Mouse (Mus musculus) neural tube, embryonic 11.5 days (tissue): Measurements from ENCODE around the gene Gm49378. TPM values are rescaled to one million over a fixed set of nuclear protein-coding genes. Genes with fewer than 3 reads are reported as not detected.

Source experiments
- ATAC-seq: fragments of 200-750 bp; cut with Nextera tagmentation; 2 replicates; pipeline ENCODE4 v1.8.0; 2017; ENCODE audit warnings: moderate number of reproducible peaks, mild to moderate bottlenecking, moderate TSS enrichment, moderate library complexity; ENCODE audit not compliant: insufficient read depth, low FRiP score, low TSS enrichment
- DNase-seq: peaks from one replicate; pipeline ENCODE4 v3.0.0-alpha.2; 2015; ENCODE audit warnings: low spot score
- H3K27ac ChIP-seq: fragments of 300-500 bp; sonication (generic); 2 replicates; pipeline ENCODE4 v1.5.1; 2014; ENCODE audit warnings: low read depth, mild to moderate bottlenecking, low read length
- H3K27me3 ChIP-seq: fragments of 300-500 bp; sonication (generic); 2 replicates; pipeline ENCODE4 v1.6.1; 2014; ENCODE audit warnings: mild to moderate bottlenecking, low read length, mixed read lengths; ENCODE audit not compliant: control insufficient read depth, insufficient read depth
- H3K36me3 ChIP-seq: fragments of 300-500 bp; sonication (generic); 2 replicates; pipeline ENCODE4 v1.6.1; 2014; ENCODE audit warnings: mild to moderate bottlenecking, low read length, moderate library complexity, mixed read lengths; ENCODE audit not compliant: control insufficient read depth, insufficient read depth
- H3K4me1 ChIP-seq: fragments of 300-500 bp; sonication (generic); 2 replicates; pipeline ENCODE4 v1.6.1; 2014; ENCODE audit warnings: low read length, mixed read lengths; ENCODE audit not compliant: control insufficient read depth, insufficient read depth
- H3K4me2 ChIP-seq: fragments of 300-500 bp; sonication (generic); 2 replicates; pipeline ENCODE4 v1.6.1; 2014; ENCODE audit warnings: low read depth, mild to moderate bottlenecking, moderate library complexity
- H3K4me3 ChIP-seq: fragments of 300-500 bp; sonication (generic); 2 replicates; pipeline ENCODE4 v1.5.1; 2014; ENCODE audit warnings: low read depth, low read length
- H3K9ac ChIP-seq: fragments of 300-500 bp; sonication (generic); 2 replicates; pipeline ENCODE4 v1.6.1; 2014; ENCODE audit warnings: mild to moderate bottlenecking, low read length
- H3K9me3 ChIP-seq: fragments of 300-500 bp; sonication (generic); 2 replicates; pipeline ENCODE4 v1.6.1; 2016; ENCODE audit warnings: low read length; ENCODE audit not compliant: control insufficient read depth
- WGBS: fragments of 180-500 bp; shearing (Covaris S2); extraction: QIAGEN DNeasy Blood & Tissue Kit; methylation state at CpG from one replicate; pipeline ENCODE4 v1.1.7; 2014; 5-methylcytosine and 5-hydroxymethylcytosine counted together
- polyA plus RNA-seq: library from polyadenylated mRNA; unstranded; fragments of >200 nt; fragmentation: Nextera tagmentation; extraction: Ambion mirVana; gene quantifications from 2 replicates; pipeline ENCODE4 v1.2.1, GENCODE M21; 2014

Gene Gm49378
- polyA plus RNA-seq, 1 experiment from 2014 or later = 1.6 TPM

DNA sequence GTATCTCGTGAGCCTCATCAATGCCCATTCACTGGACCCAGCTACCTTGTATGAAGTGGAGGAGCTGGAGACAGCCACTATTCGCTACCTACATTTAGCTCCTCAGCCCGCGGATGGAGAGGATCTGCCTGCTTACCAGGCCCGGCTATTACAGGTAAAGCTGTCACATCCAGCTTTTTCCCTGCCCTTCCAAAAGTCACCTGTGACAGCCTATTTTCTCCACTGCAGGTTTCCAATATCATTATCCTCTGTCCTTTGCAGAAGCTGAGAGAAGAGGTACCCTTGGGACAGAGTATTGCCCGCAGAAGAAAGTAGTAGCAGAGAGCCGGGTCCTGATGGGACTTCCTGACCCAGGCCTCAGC lies 34.4 kb downstream of the Gm49378 start, which contains the start of gene Irf9:
Gene Irf9 (plus strand): TSS at position 301 of the 362 bp plus-strand sequence.
- Histone ChIP-seq H3K4me1 (no peaks in the 10 kb centered on the region), H3K27ac (no peak within 1 kb of the TSS), H3K9ac (no peak within 1 kb of the TSS), H3K4me2 (peak within 1 kb of the TSS; percentile 13; the same call in 1 of the 2 replicates), H3K4me3 (no peak within 1 kb of the TSS), H3K36me3 (peaks cover 18% of the 10 kb centered on the region), H3K27me3 (no peaks in the 10 kb centered on the region), H3K9me3 (no peaks in the 10 kb centered on the region)
- DNase-seq (no peak), ATAC-seq (no peak)
- 87% methylated on average over 7 of the region's 7 CpGs for WGBS

GRCm38 (mm10) chr14:55598521-55599390 lies 38.9 kb downstream of the Gm49378 start:
- H3K27ac ChIP-seq = no peak overlapping the region
- H3K27me3 ChIP-seq = no peaks in the 10 kb centered on the region
- no peaks in the 10 kb centered on the region for H3K9me3 ChIP-seq
- H3K4me2 ChIP-seq = no peak overlapping the region
- DNase-seq = no peak
- H3K9ac ChIP-seq = no peak overlapping the region
- ATAC-seq = no peak
- H3K4me3 ChIP-seq = no peak overlapping the region
- H3K4me1 ChIP-seq = no peaks in the 10 kb centered on the region
- H3K36me3 ChIP-seq = peaks cover 24% of the 10 kb centered on the region
- 93% methylated on average over 21 of the region's 21 CpGs for WGBS

GRCm38 (mm10) chr14:55596036-55596690 lies 41.5 kb downstream of the Gm49378 start:
- no peaks in the 10 kb centered on the region for H3K27me3 ChIP-seq
- H3K9me3 ChIP-seq = no peaks in the 10 kb centered on the region
- H3K36me3 ChIP-seq = peaks cover 18% of the 10 kb centered on the region
- ATAC-seq = no peak
- peaks cover 7% of the 10 kb centered on the region for H3K4me1 ChIP-seq
- no peak overlapping the region for H3K4me3 ChIP-seq
- 79% methylated on average over 13 of the region's 13 CpGs for WGBS
- no peak overlapping the region for H3K27ac ChIP-seq
- no peak for DNase-seq
- H3K9ac ChIP-seq = no peak overlapping the region
- H3K4me2 ChIP-seq = no peak overlapping the region

DNA sequence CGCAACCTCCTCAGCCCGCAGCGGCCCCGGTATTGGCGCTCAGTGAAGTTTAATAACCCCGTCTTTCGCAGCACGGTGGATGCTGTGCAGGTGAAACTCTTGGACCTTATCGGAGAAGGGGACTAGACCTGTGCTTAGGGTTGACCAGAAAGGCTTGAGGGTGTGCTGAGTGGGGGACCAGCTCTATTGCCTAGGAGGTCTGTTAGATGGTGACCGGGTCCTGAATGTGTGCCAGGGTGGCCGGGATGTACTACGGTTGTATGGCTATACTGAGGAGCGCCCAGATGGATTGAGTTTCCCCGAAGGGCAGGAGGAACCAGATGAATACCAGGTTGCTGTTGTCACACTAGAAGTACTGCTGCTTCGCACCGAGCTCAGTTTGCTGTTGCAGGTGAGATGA lies 45.5 kb downstream of the Gm49378 start:
- DNase-seq (no peak), ATAC-seq (no peak)
- WGBS = 10% methylated on average over 16 of the region's 16 CpGs
- Histone ChIP-seq H3K9ac (peak overlapping the region; percentile 83), H3K4me1 (peaks cover 7% of the 10 kb centered on the region), H3K4me3 (peak overlapping the region; percentile 85), H3K9me3 (no peaks in the 10 kb centered on the region), H3K27me3 (no peaks in the 10 kb centered on the region), H3K27ac (no peak overlapping the region; the same call in 1 of the 2 replicates), H3K4me2 (peak overlapping the region; percentile 98), H3K36me3 (peaks cover 10% of the 10 kb centered on the region)

- peaks cover 7% of the 10 kb centered on the region for H3K4me1 ChIP-seq
- peaks cover 8% of the 10 kb centered on the region for H3K36me3 ChIP-seq
- H3K4me3 ChIP-seq = peak within 1 kb of the TSS; percentile 85
- peak within 1 kb of the TSS; percentile 86 for H3K27ac ChIP-seq
- ATAC-seq = peak; percentile 86
- peak; percentile 89 for DNase-seq
- no peaks in the 10 kb centered on the region for H3K27me3 ChIP-seq
- H3K9ac ChIP-seq = peak within 1 kb of the TSS; percentile 83
- no peaks in the 10 kb centered on the region for H3K9me3 ChIP-seq
- WGBS = under 1% methylated on average over 33 of the region's 33 CpGs
- H3K4me2 ChIP-seq = peak within 1 kb of the TSS; percentile 98
Measured at GRCm38 (mm10) chr14:55591331-55591891, 46.3 kb downstream of the Gm49378 start, which contains the start of gene Rnf31. TSS of gene Rnf31 (plus strand) at chr14:55591708.

DNA sequence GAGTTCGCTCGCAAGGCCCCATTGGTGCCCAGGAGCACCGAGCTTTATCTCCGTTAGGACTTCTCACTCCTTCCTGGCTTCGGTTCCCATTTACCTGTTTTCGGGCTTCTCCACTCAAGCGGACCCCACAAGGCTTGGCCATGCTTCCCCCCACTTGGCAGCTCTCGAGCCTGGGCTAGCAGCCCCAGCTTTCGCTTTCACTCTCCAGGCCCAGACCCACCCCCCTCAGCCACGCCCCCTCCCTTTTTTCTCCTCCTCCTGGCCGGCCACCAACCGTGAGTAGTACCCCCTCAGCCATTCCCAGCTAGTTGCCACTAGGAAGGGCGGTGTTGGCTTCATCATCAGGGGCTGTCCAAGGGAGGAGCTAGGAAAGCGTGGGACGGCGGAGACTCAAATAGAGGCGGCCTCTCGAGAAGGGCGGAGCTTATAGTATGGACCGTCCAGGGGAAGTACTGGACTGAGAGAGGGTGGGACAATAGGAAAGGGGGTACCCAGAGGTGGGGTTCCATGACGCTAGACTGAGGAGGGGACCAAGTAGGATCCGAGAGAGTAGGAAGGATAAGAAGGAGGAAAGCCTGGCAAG lies 46.9 kb downstream of the Gm49378 start, which contains the start of gene Psme2:
Gene Psme2 (minus strand): TSS at position 366 of the 583 bp plus-strand sequence.
- WGBS = under 1% methylated on average over 22 of the region's 22 CpGs

DNA sequence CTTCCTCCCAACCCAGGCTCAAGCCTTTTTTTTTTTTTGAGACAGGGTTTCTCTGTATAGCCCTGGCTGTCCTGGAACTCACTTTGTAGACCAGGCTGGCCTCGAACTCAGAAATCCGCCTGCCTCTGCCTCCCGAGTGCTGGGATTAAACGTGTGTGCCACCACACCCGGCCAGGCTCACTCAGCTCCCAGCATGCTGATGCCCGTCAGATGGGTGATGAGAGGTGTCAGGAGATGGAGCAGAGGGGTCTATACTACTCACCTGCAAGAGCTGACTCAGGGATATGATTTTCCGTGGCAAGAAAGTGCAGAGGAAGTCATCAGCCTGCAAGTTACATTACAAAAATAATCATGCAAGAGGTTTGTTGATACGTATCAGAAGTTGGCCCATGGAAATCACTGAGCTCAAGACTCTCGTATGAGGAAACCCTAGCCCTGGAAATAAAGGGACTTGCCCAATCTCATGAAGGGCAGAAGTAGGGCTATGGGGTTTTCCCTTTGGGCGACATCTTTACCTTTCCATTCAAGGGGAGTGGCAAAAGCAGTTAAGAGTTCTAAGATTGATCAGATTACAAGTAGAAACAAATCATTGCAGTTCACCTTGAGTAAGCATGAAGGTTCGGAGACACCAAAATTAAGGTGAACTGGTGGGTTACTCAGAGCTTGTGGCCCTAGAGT lies 47.8 kb downstream of the Gm49378 start:
- DNase-seq (no peak), ATAC-seq (no peak)
- WGBS = 88% methylated on average over 11 of the region's 11 CpGs
- Histone ChIP-seq H3K4me3 (peak overlapping the region; percentile 85), H3K27me3 (no peaks in the 10 kb centered on the region), H3K4me1 (peaks cover 8% of the 10 kb centered on the region), H3K9ac (peak overlapping the region; percentile 83), H3K4me2 (peak overlapping the region; percentile 98), H3K9me3 (no peaks in the 10 kb centered on the region), H3K27ac (no peak overlapping the region), H3K36me3 (0 out of 2 replicates have a peak, but pooled peaks cover 2% of the 10 kb centered on the region)

More for the DNA sequence above, 46.9 kb downstream of the Gm49378 start, which contains the start of gene Psme2:
- Histone ChIP-seq H3K27ac (peak within 1 kb of the TSS; percentile 86), H3K36me3 (peaks cover 7% of the 10 kb centered on the region), H3K9ac (peak within 1 kb of the TSS; percentile 83), H3K4me2 (peak within 1 kb of the TSS; percentile 98), H3K4me3 (peak within 1 kb of the TSS; percentile 85), H3K27me3 (no peaks in the 10 kb centered on the region), H3K9me3 (no peaks in the 10 kb centered on the region), H3K4me1 (peaks cover 7% of the 10 kb centered on the region)
- DNase-seq (peak; percentile 92), ATAC-seq (peak; percentile 96)

DNA sequence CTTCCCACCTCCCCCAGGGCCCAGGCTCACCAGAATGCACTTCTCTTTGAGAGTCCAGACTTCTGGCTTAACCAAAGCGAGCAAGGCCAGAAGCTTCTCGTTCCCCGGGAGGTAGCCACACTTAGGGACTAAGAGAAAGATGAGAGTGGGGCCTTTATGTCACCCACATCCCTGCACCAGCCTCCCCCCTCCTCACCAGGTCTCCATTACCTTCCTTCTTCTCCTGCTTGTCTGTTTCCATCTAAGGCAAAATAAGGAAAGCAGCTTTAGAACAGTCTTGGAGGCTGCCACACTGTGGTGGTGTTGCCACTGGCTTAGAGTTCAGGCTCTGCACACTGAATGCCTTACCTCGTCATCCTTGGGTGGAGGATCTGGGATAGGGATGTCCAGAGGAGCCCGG lies 48.4 kb downstream of the Gm49378 start:
- H3K27ac ChIP-seq = no peak overlapping the region
- no peak overlapping the region for H3K9ac ChIP-seq
- H3K27me3 ChIP-seq = no peaks in the 10 kb centered on the region
- H3K4me1 ChIP-seq = peaks cover 15% of the 10 kb centered on the region
- ATAC-seq (no peak), DNase-seq (no peak)
- no peaks in the 10 kb centered on the region for H3K36me3 ChIP-seq
- H3K4me3 ChIP-seq = no peak overlapping the region
- WGBS = 92% methylated on average over 5 of the region's 5 CpGs
- no peaks in the 10 kb centered on the region for H3K9me3 ChIP-seq
- H3K4me2 ChIP-seq = no peak overlapping the region
